Mouse (Mus musculus) hindbrain, embryonic 15.5 days (tissue): ENCODE data around the gene Patj. TPM values are rescaled to one million over a fixed set of nuclear protein-coding genes. Genes with fewer than 3 reads are reported as not detected.

ENCODE experiments used
- ATAC-seq: fragments of 200-750 bp; cut with Nextera tagmentation; 2 replicates; pipeline ENCODE4 v1.8.0; 2017; ENCODE audit warnings: low read depth, moderate number of reproducible peaks, moderate TSS enrichment; ENCODE audit not compliant: low FRiP score
- H3K27ac ChIP-seq: fragments of 300-500 bp; sonication (generic); replicated peaks from 2 replicates; pipeline ENCODE4 v1.5.1; 2015; ENCODE audit warnings: mild to moderate bottlenecking, inconsistent platforms
- H3K27me3 ChIP-seq: fragments of 300-500 bp; sonication (generic); 2 replicates; pipeline ENCODE4 v1.6.1; 2015; ENCODE audit warnings: control low read depth, inconsistent platforms
- H3K36me3 ChIP-seq: fragments of 300-500 bp; sonication (generic); 2 replicates; pipeline ENCODE4 v1.6.1; 2015; ENCODE audit warnings: control low read depth, inconsistent platforms
- H3K4me1 ChIP-seq: fragments of 300-500 bp; sonication (generic); replicated peaks from 2 replicates; pipeline ENCODE4 v1.6.1; 2015; ENCODE audit warnings: control low read depth, inconsistent platforms
- H3K4me2 ChIP-seq: fragments of 300-500 bp; sonication (generic); 2 replicates; pipeline ENCODE4 v1.6.1; 2015; ENCODE audit warnings: moderate library complexity, mild to moderate bottlenecking, inconsistent platforms
- H3K4me3 ChIP-seq: fragments of 300-500 bp; sonication (generic); 2 replicates; pipeline ENCODE4 v1.5.1; 2015; ENCODE audit warnings: mild to moderate bottlenecking, inconsistent platforms
- H3K9ac ChIP-seq: fragments of 300-500 bp; sonication (generic); 2 replicates; pipeline ENCODE4 v1.6.1; 2015; ENCODE audit warnings: inconsistent platforms
- H3K9me3 ChIP-seq: fragments of 300-500 bp; sonication (generic); 2 replicates; pipeline ENCODE4 v1.6.1; 2016; ENCODE audit warnings: control low read depth, inconsistent platforms
- WGBS: fragments of 180-500 bp; shearing (Covaris S2); methylation state at CpG from one replicate; pipeline ENCODE4 v1.1.7; 2015; 5-methylcytosine and 5-hydroxymethylcytosine counted together
- polyA plus RNA-seq: library from polyadenylated mRNA; unstranded; fragments of >200 nt; fragmentation: Nextera tagmentation; extraction: Ambion mirVana; gene quantifications from 2 replicates; pipeline ENCODE4 v1.2.1, GENCODE M21; 2015

Patj gene
- polyA plus RNA-seq, 1 experiment from 2014 or later, result 10.8 TPM

- Histone ChIP-seq H3K9ac (no peak within 1 kb of the TSS), H3K27me3 (peaks cover 35% of the 10 kb centered on the region), H3K4me3 (peak within 1 kb of the TSS; percentile 29), H3K4me1 (peaks cover 20% of the 10 kb centered on the region), H3K27ac (no peak within 1 kb of the TSS), H3K9me3 (no peaks in the 10 kb centered on the region), H3K4me2 (peak within 1 kb of the TSS; percentile 56), H3K36me3 (no peaks in the 10 kb centered on the region)
- ATAC-seq, result no peak
- 5% methylated on average over 29 of the region's 29 CpGs for WGBS
Observed at GRCm38 (mm10) chr4:98726590-98727237, 331.1 kb downstream of the Patj start, which contains the start of gene L1td1. Gene L1td1, plus strand, starts transcription at chr4:98726734.

DNA sequence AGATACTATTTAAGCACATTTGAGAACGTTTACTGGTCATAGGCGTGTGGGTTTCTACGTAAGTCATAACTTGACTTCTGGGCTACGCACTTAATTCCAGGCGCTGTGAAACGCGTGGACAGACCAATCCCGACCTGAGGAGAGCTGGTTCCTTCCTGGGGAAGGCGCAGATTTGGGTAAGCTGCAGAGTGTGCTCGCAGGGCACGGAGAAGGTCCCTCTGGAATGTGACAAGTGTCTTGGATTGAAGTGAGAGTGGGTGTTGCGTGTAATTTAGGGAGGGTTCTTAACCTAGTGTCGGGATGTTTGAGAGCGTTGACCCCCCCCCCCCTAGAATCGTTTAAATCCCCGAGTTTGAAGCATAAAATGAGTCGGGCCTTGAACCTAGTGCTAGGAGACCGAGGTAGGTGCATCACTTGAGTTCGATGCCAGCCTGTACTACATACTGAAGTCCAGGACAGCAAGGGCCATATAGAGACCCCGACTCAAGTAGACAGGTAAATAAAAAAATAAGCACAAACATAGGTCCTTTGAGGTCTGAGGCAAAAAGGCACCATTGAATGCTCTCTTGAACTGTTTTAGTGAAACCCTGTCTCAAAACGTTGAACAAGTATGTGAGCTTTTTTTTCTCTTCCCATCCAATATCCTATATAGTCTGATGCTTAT, 331.8 kb downstream of the Patj start:
- Histone ChIP-seq H3K27ac (no peak overlapping the region), H3K4me2 (peak overlapping the region; percentile 56), H3K4me1 (peaks cover 20% of the 10 kb centered on the region), H3K9me3 (no peaks in the 10 kb centered on the region), H3K36me3 (no peaks in the 10 kb centered on the region), H3K27me3 (peaks cover 35% of the 10 kb centered on the region), H3K4me3 (peak overlapping the region; percentile 29), H3K9ac (no peak overlapping the region)
- ATAC-seq, result no peak
- 4% methylated on average over 21 of the region's 21 CpGs for WGBS

GRCm38 (mm10) chr4:98727959-98728347, 332.4 kb downstream of the Patj start:
- ATAC-seq, result no peak
- Histone ChIP-seq H3K4me3 (0 out of 2 replicates have a peak overlapping the region, but pooled peaks have one; percentile 11), H3K4me1 (peaks cover 20% of the 10 kb centered on the region), H3K4me2 (peak overlapping the region; percentile 56), H3K9me3 (no peaks in the 10 kb centered on the region), H3K27me3 (peaks cover 35% of the 10 kb centered on the region), H3K27ac (no peak overlapping the region), H3K9ac (no peak overlapping the region), H3K36me3 (no peaks in the 10 kb centered on the region)
- WGBS, result 2% methylated on average over 10 of the region's 10 CpGs

- Histone ChIP-seq H3K9me3 (no peaks in the 10 kb centered on the region), H3K4me1 (peaks cover 20% of the 10 kb centered on the region), H3K36me3 (no peaks in the 10 kb centered on the region), H3K9ac (no peak overlapping the region), H3K4me2 (no peak overlapping the region), H3K27me3 (peaks cover 35% of the 10 kb centered on the region), H3K27ac (no peak overlapping the region), H3K4me3 (no peak overlapping the region)
- 64% methylated on average over 7 of the region's 7 CpGs for WGBS
- no peak for ATAC-seq
Observed at GRCm38 (mm10) chr4:98728716-98729115, 333.1 kb downstream of the Patj start.

DNA sequence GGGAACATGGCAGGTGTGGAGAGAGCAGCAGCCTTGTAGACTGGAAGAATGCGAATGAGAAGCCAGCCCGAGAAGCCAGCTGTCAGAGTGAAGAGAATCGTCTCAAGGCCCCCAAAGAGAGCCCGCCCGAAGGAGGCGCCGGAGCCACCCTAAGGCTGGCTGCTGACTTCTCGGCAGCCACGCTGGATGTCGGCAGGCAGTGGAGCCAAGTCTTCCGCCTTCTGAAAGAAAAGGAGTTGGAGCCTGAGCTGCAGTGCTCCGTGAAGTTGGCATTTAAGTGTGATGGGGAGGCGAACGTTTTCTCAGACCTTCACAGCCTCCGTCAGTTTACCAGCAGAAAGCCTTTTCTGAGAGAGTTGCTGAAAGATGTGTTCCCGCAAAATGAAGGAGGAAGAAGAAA, 338.1 kb downstream of the Patj start:
- Histone ChIP-seq H3K4me2 (no peak overlapping the region), H3K4me3 (no peak overlapping the region), H3K27ac (no peak overlapping the region), H3K9ac (no peak overlapping the region), H3K27me3 (peaks cover 6% of the 10 kb centered on the region), H3K36me3 (no peaks in the 10 kb centered on the region), H3K9me3 (no peaks in the 10 kb centered on the region), H3K4me1 (no peaks in the 10 kb centered on the region)
- WGBS, result 93% methylated on average over 16 of the region's 16 CpGs
- ATAC-seq, result no peak

DNA sequence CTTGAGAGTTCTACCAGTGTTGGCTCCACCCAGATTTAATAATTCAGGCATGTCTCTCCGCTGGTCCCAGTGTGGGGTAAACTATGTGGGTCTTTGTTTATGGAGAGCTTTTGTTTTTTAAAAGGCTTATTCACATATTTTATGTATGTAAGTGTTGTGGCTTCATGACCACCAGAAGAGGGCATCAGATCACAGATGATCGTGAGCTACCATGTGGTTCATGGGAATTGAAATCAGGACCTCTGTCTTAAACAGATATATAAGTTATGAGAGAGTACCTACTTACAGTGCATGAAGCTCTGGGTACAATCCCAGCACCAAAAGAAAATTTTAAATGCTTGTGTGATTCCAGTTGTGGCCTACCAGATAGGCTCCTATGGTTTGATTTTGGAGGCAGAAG, 344.2 kb downstream of the Patj start:
- WGBS, result 34% methylated on average over 2 of the region's 2 CpGs
- peak; percentile 66; the same call in 1 of the 2 replicates for ATAC-seq
- H3K9me3 ChIP-seq, result no peaks in the 10 kb centered on the region
- H3K27me3 ChIP-seq, result no peaks in the 10 kb centered on the region
- no peak overlapping the region for H3K27ac ChIP-seq
- H3K4me2 ChIP-seq, result no peak overlapping the region
- H3K4me1 ChIP-seq, result no peaks in the 10 kb centered on the region
- no peak overlapping the region for H3K4me3 ChIP-seq
- no peaks in the 10 kb centered on the region for H3K36me3 ChIP-seq
- no peak overlapping the region for H3K9ac ChIP-seq

DNA sequence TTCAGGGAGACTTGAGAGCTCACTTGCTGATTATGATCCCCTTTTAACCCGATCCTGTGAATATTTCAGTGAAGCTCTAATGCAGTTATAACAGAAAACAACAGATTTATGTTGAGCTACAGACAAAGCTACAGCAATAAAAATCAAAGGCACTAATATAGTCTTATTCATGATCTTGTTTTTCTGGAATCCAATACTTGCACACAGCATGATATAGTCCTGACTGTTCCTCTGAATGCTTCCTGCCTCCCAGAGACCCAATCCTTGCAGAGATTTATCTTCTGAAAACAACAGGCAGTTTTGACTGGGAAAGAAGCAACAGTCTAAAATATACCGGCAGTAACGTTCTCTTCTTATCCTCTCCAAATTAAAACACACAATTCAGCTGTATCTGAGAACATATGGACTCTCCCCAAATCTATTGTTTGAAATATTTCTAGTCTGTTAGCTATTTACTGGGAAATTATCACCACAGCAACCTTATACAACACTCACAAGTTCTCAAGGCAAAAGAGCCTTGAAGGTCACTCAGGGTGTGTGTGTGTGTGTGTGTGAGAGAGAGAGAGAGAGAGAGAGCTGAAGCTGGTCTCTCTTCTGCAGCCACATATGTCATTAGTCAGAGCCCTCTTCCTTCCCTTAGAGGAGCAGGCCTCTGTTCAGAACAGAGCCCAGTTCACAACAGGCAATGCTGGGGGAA, 347.8 kb downstream of the Patj start:
- 60% methylated on average over 3 of the region's 3 CpGs for WGBS
- Histone ChIP-seq H3K27ac (no peak overlapping the region), H3K36me3 (no peaks in the 10 kb centered on the region), H3K9me3 (no peaks in the 10 kb centered on the region), H3K27me3 (no peaks in the 10 kb centered on the region), H3K4me3 (no peak overlapping the region), H3K9ac (no peak overlapping the region), H3K4me2 (no peak overlapping the region), H3K4me1 (no peaks in the 10 kb centered on the region)
- no peak for ATAC-seq

- WGBS, result 26% methylated on average over 7 of the region's 7 CpGs
- Histone ChIP-seq H3K36me3 (no peaks in the 10 kb centered on the region), H3K9ac (no peak overlapping the region), H3K27me3 (no peaks in the 10 kb centered on the region), H3K4me3 (no peak overlapping the region), H3K4me1 (no peaks in the 10 kb centered on the region), H3K4me2 (no peak overlapping the region), H3K9me3 (no peaks in the 10 kb centered on the region), H3K27ac (no peak overlapping the region)
- no peak for ATAC-seq
Observed at GRCm38 (mm10) chr4:98743906-98744210, 348.3 kb downstream of the Patj start.

DNA sequence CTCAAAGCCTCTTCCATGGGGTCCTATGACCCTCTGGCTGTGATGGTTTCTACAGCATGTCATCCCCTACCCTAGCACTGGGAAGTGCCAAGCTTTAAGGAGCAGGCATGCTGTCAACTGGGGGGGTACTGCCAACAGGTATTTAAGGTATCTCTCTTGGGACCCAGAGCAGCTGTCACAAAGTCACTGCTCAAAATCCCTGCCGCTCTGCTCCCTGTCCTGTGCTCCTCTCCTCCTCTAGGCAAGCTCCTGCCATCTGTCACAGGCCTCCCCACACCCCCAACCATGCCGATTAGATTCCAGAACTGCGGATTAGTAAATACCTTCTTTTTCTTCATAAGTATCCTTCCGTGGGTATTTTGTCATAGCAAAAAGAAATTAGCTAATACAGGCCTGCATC, 358.9 kb downstream of the Patj start:
- Histone ChIP-seq H3K27me3 (no peaks in the 10 kb centered on the region), H3K36me3 (no peaks in the 10 kb centered on the region), H3K4me1 (peaks cover 23% of the 10 kb centered on the region), H3K4me3 (no peak overlapping the region), H3K4me2 (no peak overlapping the region), H3K9ac (no peak overlapping the region), H3K9me3 (no peaks in the 10 kb centered on the region), H3K27ac (no peak overlapping the region)
- ATAC-seq, result no peak
- 65% methylated on average over 4 of the region's 4 CpGs for WGBS

DNA sequence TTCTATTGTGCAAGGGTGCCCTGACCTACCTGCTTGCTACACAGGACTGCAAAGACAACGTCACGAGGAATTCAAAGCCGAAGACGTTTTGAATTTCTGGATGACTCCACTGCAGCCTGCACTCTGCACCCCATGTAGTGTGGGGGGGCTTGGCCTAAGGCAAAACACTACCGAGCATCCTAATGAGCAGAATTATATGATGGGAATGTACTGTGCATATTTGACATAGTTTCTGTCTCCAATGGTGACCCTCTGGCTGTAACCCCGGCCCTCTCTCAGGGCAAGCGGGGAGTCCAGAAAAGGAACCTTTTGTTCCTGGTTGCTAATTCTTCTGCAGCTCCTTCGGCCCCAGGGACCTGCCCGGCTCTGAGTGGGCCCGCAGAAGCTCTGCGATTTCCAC, 360.6 kb downstream of the Patj start:
- Histone ChIP-seq H3K4me2 (no peak overlapping the region), H3K27ac (no peak overlapping the region), H3K4me1 (peaks cover 23% of the 10 kb centered on the region), H3K9me3 (no peaks in the 10 kb centered on the region), H3K36me3 (no peaks in the 10 kb centered on the region), H3K4me3 (no peak overlapping the region), H3K9ac (no peak overlapping the region), H3K27me3 (no peaks in the 10 kb centered on the region)
- 19% methylated on average over 11 of the region's 11 CpGs for WGBS
- ATAC-seq, result peak; percentile 35; the same call in 1 of the 2 replicates

DNA sequence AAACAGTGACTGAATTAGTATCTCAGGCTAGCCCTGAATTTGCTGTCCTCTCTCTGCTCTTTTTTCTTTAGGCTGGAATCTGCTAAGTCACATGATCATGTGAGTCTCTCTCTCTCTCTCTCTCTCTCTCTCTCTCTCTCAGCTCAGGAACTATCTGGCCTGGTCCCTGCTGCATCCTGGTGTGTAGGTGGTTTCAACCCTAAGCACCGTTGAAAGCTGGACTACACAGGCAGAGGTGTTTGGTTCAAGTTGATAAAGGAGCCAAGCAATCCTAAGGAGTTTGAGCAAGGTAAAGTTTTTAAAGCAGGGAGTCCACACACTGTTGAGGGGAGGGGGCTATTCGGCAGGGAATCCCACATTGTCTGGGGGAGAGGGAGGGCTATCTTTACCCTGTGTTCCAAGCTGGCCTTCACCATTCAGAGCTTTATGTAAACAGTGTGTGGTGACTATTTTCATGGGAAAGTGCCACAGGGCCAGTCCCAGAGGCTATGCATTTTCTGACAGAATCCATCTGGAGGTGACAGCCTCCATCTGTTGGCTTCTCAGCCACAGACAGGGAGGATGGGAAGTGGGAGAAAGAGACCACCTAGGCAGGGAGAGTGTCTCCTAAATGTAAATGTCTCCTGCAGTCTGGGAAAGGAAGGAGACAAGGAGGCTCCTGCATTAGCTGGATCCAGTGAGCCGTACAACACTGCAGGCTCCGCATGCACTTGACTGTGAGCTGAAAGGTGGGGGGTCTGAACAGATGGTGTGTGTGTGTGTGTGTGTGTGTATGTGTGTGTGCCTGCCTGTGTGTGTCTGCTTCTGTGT, 362.6 kb downstream of the Patj start:
- H3K4me1 ChIP-seq, result peaks cover 29% of the 10 kb centered on the region

More for the DNA sequence above, 362.6 kb downstream of the Patj start:
- peak; percentile 58 for ATAC-seq
- 37% methylated on average over 4 of the region's 4 CpGs for WGBS
- Histone ChIP-seq H3K27ac (peak overlapping the region; percentile 35; the same call in 1 of the 2 replicates), H3K36me3 (no peaks in the 10 kb centered on the region), H3K27me3 (no peaks in the 10 kb centered on the region), H3K9me3 (no peaks in the 10 kb centered on the region), H3K4me2 (no peak overlapping the region), H3K4me3 (no peak overlapping the region), H3K9ac (no peak overlapping the region)
